Mouse (Mus musculus) ES-Bruce4 (cell line): ENCODE measurements at regions not wholly inside any gene's neighbourhood (a gene's known extent, or its start where the extent isn't known, plus 50 kb on each side); places are given as distances from the start of the nearest gene placed in this dataset.

Experiments used
- CTCF ChIP-seq: IDR thresholded peaks from one replicate; pipeline ENCODE4 v1.8.1; 2011; ENCODE audit warnings: low read depth, low read length
- EP300 ChIP-seq: IDR thresholded peaks from 2 replicates; pipeline ENCODE4 v1.6.1; 2011; ENCODE audit warnings: low read depth, low read length; ENCODE audit not compliant: insufficient read depth
- POLR2A ChIP-seq: IDR thresholded peaks from one replicate; pipeline ENCODE4 v1.8.1; 2011; ENCODE audit warnings: low read length; ENCODE audit not compliant: insufficient read depth

GRCm38 (mm10) chr9:88242530-88242929 lies 84.5 kb upstream of the Nt5e start:
- no peak for TF ChIP-seq POLR2A
- no peak for TF ChIP-seq CTCF
- no peak for TF ChIP-seq EP300
